Mouse (Mus musculus) megakaryocyte, embryonic 14.5 days (primary cell): ENCODE measurements around the gene Adcy6. TPM values are rescaled to one million over a fixed set of nuclear protein-coding genes. Genes with fewer than 3 reads are reported as not detected.

ENCODE experiments used
- H3K27me3 ChIP-seq: replicated peaks from 2 replicates; pipeline ENCODE3; 2012; ENCODE audit warnings: inconsistent platforms
- H3K36me3 ChIP-seq: replicated peaks from 2 replicates; pipeline ENCODE3; 2012; ENCODE audit warnings: low read length, inconsistent platforms, mixed read lengths
- H3K4me1 ChIP-seq: 2 replicates; pipeline ENCODE4 v1.6.1; 2012; ENCODE audit warnings: inconsistent platforms
- H3K4me3 ChIP-seq: replicated peaks from 2 replicates; pipeline ENCODE3; 2012; ENCODE audit warnings: moderate library complexity, mild to moderate bottlenecking, inconsistent platforms
- H3K9me3 ChIP-seq: 2 replicates; pipeline ENCODE4 v1.6.1; 2012; ENCODE audit warnings: inconsistent platforms
- FLI1 ChIP-seq: IDR thresholded peaks from 2 replicates; pipeline ENCODE4 v1.6.1; 2012; ENCODE audit warnings: low read length, inconsistent platforms, mixed read lengths
- GATA1 ChIP-seq: IDR thresholded peaks from 3 replicates; pipeline ENCODE4 v1.6.1; 2012; ENCODE audit warnings: mixed read lengths, low read length, inconsistent platforms, borderline replicate concordance
- polyA plus RNA-seq: library from polyadenylated mRNA; stranded (reverse); fragments of >175 nt; gene quantifications from 2 replicates; pipeline ENCODE4 v1.2.3, GENCODE M21; 2012; ENCODE audit warnings: low replicate concordance; ENCODE audit not compliant: insufficient read depth

Gene Adcy6
- polyA plus RNA-seq, 1 experiment = 9.3 TPM

GRCm38 (mm10) chr15:98629464-98629863, 19.6 kb upstream of the Adcy6 start:
- TF ChIP-seq FLI1 (no peak), GATA1 (no peak)
- H3K27me3 ChIP-seq = peaks cover 91% of the 10 kb centered on the region
- H3K9me3 ChIP-seq = peaks cover 16% of the 10 kb centered on the region
- H3K4me1 ChIP-seq = peaks cover 63% of the 10 kb centered on the region
- peak overlapping the region; percentile 79 for H3K4me3 ChIP-seq
- H3K36me3 ChIP-seq = no peaks in the 10 kb centered on the region

GRCm38 (mm10) chr15:98628589-98629254, 18.8 kb upstream of the Adcy6 start:
- Histone ChIP-seq H3K9me3 (peaks cover 16% of the 10 kb centered on the region), H3K36me3 (no peaks in the 10 kb centered on the region), H3K4me1 (peaks cover 56% of the 10 kb centered on the region), H3K27me3 (peaks cover 89% of the 10 kb centered on the region), H3K4me3 (peak overlapping the region; percentile 79)
- TF ChIP-seq GATA1 = no peak
- TF ChIP-seq FLI1 = no peak

- Histone ChIP-seq H3K27me3 (peaks cover 87% of the 10 kb centered on the region), H3K9me3 (peaks cover 16% of the 10 kb centered on the region), H3K4me1 (peaks cover 45% of the 10 kb centered on the region), H3K36me3 (no peaks in the 10 kb centered on the region), H3K4me3 (no peak overlapping the region)
- TF ChIP-seq FLI1 (no peak), GATA1 (no peak)
Measured at GRCm38 (mm10) chr15:98626487-98627212, 16.8 kb upstream of the Adcy6 start.

- H3K36me3 ChIP-seq = no peaks in the 10 kb centered on the region
- no peak for TF ChIP-seq GATA1
- TF ChIP-seq FLI1 = no peak
- H3K9me3 ChIP-seq = peaks cover 16% of the 10 kb centered on the region
- no peak overlapping the region for H3K4me3 ChIP-seq
- H3K4me1 ChIP-seq = peaks cover 39% of the 10 kb centered on the region
- H3K27me3 ChIP-seq = peaks cover 86% of the 10 kb centered on the region
Measured at GRCm38 (mm10) chr15:98626078-98626477, 16.2 kb upstream of the Adcy6 start.

GRCm38 (mm10) chr15:98623361-98623821, 13.5 kb upstream of the Adcy6 start:
- Histone ChIP-seq H3K36me3 (no peaks in the 10 kb centered on the region), H3K9me3 (peaks cover 29% of the 10 kb centered on the region), H3K4me3 (no peak overlapping the region), H3K27me3 (peaks cover 81% of the 10 kb centered on the region), H3K4me1 (peaks cover 13% of the 10 kb centered on the region)
- TF ChIP-seq GATA1 (no peak), FLI1 (no peak)

- TF ChIP-seq FLI1 (no peak), GATA1 (no peak)
- Histone ChIP-seq H3K27me3 (peaks cover 79% of the 10 kb centered on the region), H3K36me3 (no peaks in the 10 kb centered on the region), H3K4me1 (peaks cover 15% of the 10 kb centered on the region), H3K9me3 (peaks cover 28% of the 10 kb centered on the region), H3K4me3 (no peak overlapping the region)
Measured at GRCm38 (mm10) chr15:98622721-98623120, 12.8 kb upstream of the Adcy6 start.

GRCm38 (mm10) chr15:98622199-98622598, 12.3 kb upstream of the Adcy6 start:
- peaks cover 18% of the 10 kb centered on the region for H3K4me1 ChIP-seq
- H3K36me3 ChIP-seq = no peaks in the 10 kb centered on the region
- H3K9me3 ChIP-seq = peaks cover 23% of the 10 kb centered on the region
- peaks cover 78% of the 10 kb centered on the region for H3K27me3 ChIP-seq
- no peak for TF ChIP-seq FLI1
- TF ChIP-seq GATA1 = no peak
- H3K4me3 ChIP-seq = peak overlapping the region; percentile 50

GRCm38 (mm10) chr15:98617176-98617537, 7.3 kb upstream of the Adcy6 start:
- H3K4me3 ChIP-seq = peak overlapping the region; percentile 76
- H3K4me1 ChIP-seq = peaks cover 26% of the 10 kb centered on the region
- no peaks in the 10 kb centered on the region for H3K36me3 ChIP-seq
- no peak for TF ChIP-seq FLI1
- TF ChIP-seq GATA1 = no peak
- peaks cover 58% of the 10 kb centered on the region for H3K27me3 ChIP-seq
- H3K9me3 ChIP-seq = peaks cover 17% of the 10 kb centered on the region

GRCm38 (mm10) chr15:98616362-98617175, 6.7 kb upstream of the Adcy6 start:
- Histone ChIP-seq H3K27me3 (peaks cover 56% of the 10 kb centered on the region), H3K9me3 (peaks cover 17% of the 10 kb centered on the region), H3K4me3 (peak overlapping the region; percentile 76), H3K36me3 (no peaks in the 10 kb centered on the region), H3K4me1 (peaks cover 26% of the 10 kb centered on the region)
- TF ChIP-seq GATA1 = no peak
- TF ChIP-seq FLI1 = no peak
